Mouse (Mus musculus) kidney, adult 2 months (tissue): Measurements from ENCODE around the gene Zdhhc1.

ENCODE experiments used
- CTCF ChIP-seq: fragments of 200-500 bp; conservative IDR thresholded peaks from 2 replicates; pipeline ENCODE4 v1.5.1; 2011; ENCODE audit warnings: low read depth, mild to moderate bottlenecking, control low read depth, low read length, moderate library complexity, mixed read lengths; ENCODE audit not compliant: insufficient read depth, insufficient read length
- POLR2A ChIP-seq: fragments of 200-500 bp; IDR thresholded peaks from one replicate; pipeline ENCODE4 v1.6.1; 2011; ENCODE audit warnings: low read depth, low read length, control low read depth

GRCm38 (mm10) chr8:105451903-105452603 is 44.6 kb downstream of the Zdhhc1 start:
- TF ChIP-seq CTCF: no peak
- no peak for TF ChIP-seq POLR2A
